Mouse (Mus musculus) kidney, postnatal 0 days (tissue): ENCODE data around the gene Il6ra. TPM values are rescaled to one million over a fixed set of nuclear protein-coding genes. Genes with fewer than 3 reads are reported as not detected.

Experiments used
- ATAC-seq: fragments of 200-750 bp; cut with Nextera tagmentation; replicated peaks from 2 replicates; pipeline ENCODE4 v1.8.0; 2017; ENCODE audit warnings: low read depth, moderate number of reproducible peaks, moderate TSS enrichment, moderate library complexity; ENCODE audit not compliant: low FRiP score
- DNase-seq: peaks from one replicate; pipeline ENCODE4 v3.0.0-alpha.2; 2016; ENCODE audit warnings: low spot score
- H3K27ac ChIP-seq: fragments of 300-500 bp; sonication (generic); 2 replicates; pipeline ENCODE4 v1.5.1; 2014; ENCODE audit warnings: mild to moderate bottlenecking
- H3K27me3 ChIP-seq: fragments of 300-500 bp; sonication (generic); 2 replicates; pipeline ENCODE4 v1.6.1; 2014; ENCODE audit warnings: low read length, mixed read lengths; ENCODE audit not compliant: insufficient read depth
- H3K36me3 ChIP-seq: fragments of 300-500 bp; sonication (generic); 2 replicates; pipeline ENCODE4 v1.6.1; 2014; ENCODE audit warnings: low read length, mixed read lengths; ENCODE audit not compliant: insufficient read depth
- H3K4me1 ChIP-seq: fragments of 300-500 bp; sonication (generic); replicated peaks from 2 replicates; pipeline ENCODE4 v1.6.1; 2014; ENCODE audit warnings: antibody characterized with exemption, low read length, mixed read lengths; ENCODE audit not compliant: insufficient read depth
- H3K4me2 ChIP-seq: fragments of 300-500 bp; sonication (generic); 2 replicates; pipeline ENCODE4 v1.6.1; 2014; ENCODE audit warnings: mild to moderate bottlenecking, low read length, moderate library complexity, mixed read lengths
- H3K4me3 ChIP-seq: fragments of 300-500 bp; sonication (generic); replicated peaks from 2 replicates; pipeline ENCODE4 v1.5.1; 2014; ENCODE audit warnings: low read depth, low read length
- H3K9ac ChIP-seq: fragments of 300-500 bp; sonication (generic); 2 replicates; pipeline ENCODE4 v1.6.1; 2014; ENCODE audit warnings: low read depth, low read length
- H3K9me3 ChIP-seq: fragments of 300-500 bp; sonication (generic); replicated peaks from 2 replicates; pipeline ENCODE4 v1.6.1; 2016; ENCODE audit warnings: low read length, inconsistent platforms, mixed read lengths
- CTCF ChIP-seq: IDR thresholded peaks from 2 replicates; pipeline ENCODE4 v1.5.1; 2016; ENCODE audit warnings: antibody characterized with exemption, low read depth, mild to moderate bottlenecking, moderate library complexity
- WGBS: fragments of 180-500 bp; shearing (Covaris S2); extraction: QIAGEN DNeasy Blood & Tissue Kit; methylation state at CpG from one replicate; pipeline ENCODE4 v1.1.7; 2014; 5-methylcytosine and 5-hydroxymethylcytosine counted together
- polyA plus RNA-seq: library from polyadenylated mRNA; unstranded; fragments of >200 nt; fragmentation: Nextera tagmentation; extraction: Ambion mirVana; gene quantifications from 2 replicates; pipeline ENCODE4 v1.2.1, GENCODE M21; 2015

Il6ra gene
- polyA plus RNA-seq, 1 experiment from 2014 or later: 1.7 TPM

- ATAC-seq (no peak), DNase-seq (no peak)
- H3K9ac ChIP-seq: no peak overlapping the region
- no peaks in the 10 kb centered on the region for H3K9me3 ChIP-seq
- H3K4me3 ChIP-seq: no peak overlapping the region
- H3K27ac ChIP-seq: no peak overlapping the region
- no peak overlapping the region for H3K4me2 ChIP-seq
- H3K27me3 ChIP-seq: no peaks in the 10 kb centered on the region
- H3K4me1 ChIP-seq: 0 out of 2 replicates have a peak, but pooled peaks cover 3% of the 10 kb centered on the region
- no peak for TF ChIP-seq CTCF
- no peaks in the 10 kb centered on the region for H3K36me3 ChIP-seq
Observed at GRCm38 (mm10) chr3:89891696-89892095, 21.3 kb downstream of the Il6ra start.

- ATAC-seq (no peak), DNase-seq (no peak)
- no peak overlapping the region for H3K4me2 ChIP-seq
- no peaks in the 10 kb centered on the region for H3K9me3 ChIP-seq
- no peak for TF ChIP-seq CTCF
- no peaks in the 10 kb centered on the region for H3K4me1 ChIP-seq
- no peaks in the 10 kb centered on the region for H3K36me3 ChIP-seq
- no peak overlapping the region for H3K9ac ChIP-seq
- 27% methylated on average over 8 of the region's 8 CpGs for WGBS
- no peaks in the 10 kb centered on the region for H3K27me3 ChIP-seq
- H3K4me3 ChIP-seq: no peak overlapping the region
- no peak overlapping the region for H3K27ac ChIP-seq
Observed at GRCm38 (mm10) chr3:89889841-89890430, 23.1 kb downstream of the Il6ra start.

- H3K36me3 ChIP-seq: no peaks in the 10 kb centered on the region
- no peak overlapping the region for H3K9ac ChIP-seq
- DNase-seq (no peak), ATAC-seq (no peak)
- no peak overlapping the region for H3K27ac ChIP-seq
- H3K4me2 ChIP-seq: no peak overlapping the region
- 88% methylated on average over 7 of the region's 7 CpGs for WGBS
- H3K4me1 ChIP-seq: no peaks in the 10 kb centered on the region
- H3K27me3 ChIP-seq: no peaks in the 10 kb centered on the region
- H3K9me3 ChIP-seq: no peaks in the 10 kb centered on the region
- no peak for TF ChIP-seq CTCF
- no peak overlapping the region for H3K4me3 ChIP-seq
Observed at GRCm38 (mm10) chr3:89887582-89888230, 25.3 kb downstream of the Il6ra start.

GRCm38 (mm10) chr3:89885766-89886165 is 27.2 kb downstream of the Il6ra start:
- no peaks in the 10 kb centered on the region for H3K36me3 ChIP-seq
- H3K27ac ChIP-seq: no peak overlapping the region
- no peak overlapping the region for H3K4me2 ChIP-seq
- no peaks in the 10 kb centered on the region for H3K4me1 ChIP-seq
- no peaks in the 10 kb centered on the region for H3K27me3 ChIP-seq
- H3K9me3 ChIP-seq: no peaks in the 10 kb centered on the region
- DNase-seq (no peak), ATAC-seq (no peak)
- H3K4me3 ChIP-seq: no peak overlapping the region
- H3K9ac ChIP-seq: no peak overlapping the region
- no peak for TF ChIP-seq CTCF
- WGBS: 95% methylated on average over 11 of the region's 11 CpGs

GRCm38 (mm10) chr3:89883582-89884041 is 29.4 kb downstream of the Il6ra start:
- Histone ChIP-seq H3K9ac (no peak overlapping the region), H3K27me3 (no peaks in the 10 kb centered on the region), H3K4me2 (no peak overlapping the region), H3K27ac (no peak overlapping the region), H3K9me3 (no peaks in the 10 kb centered on the region), H3K4me1 (no peaks in the 10 kb centered on the region), H3K36me3 (no peaks in the 10 kb centered on the region), H3K4me3 (no peak overlapping the region)
- DNase-seq: no peak
- 80% methylated on average over 4 of the region's 4 CpGs for WGBS
- no peak for ATAC-seq
- TF ChIP-seq CTCF: no peak

- Histone ChIP-seq H3K4me1 (no peaks in the 10 kb centered on the region), H3K27ac (no peak overlapping the region), H3K36me3 (no peaks in the 10 kb centered on the region), H3K27me3 (no peaks in the 10 kb centered on the region), H3K9ac (no peak overlapping the region), H3K9me3 (no peaks in the 10 kb centered on the region), H3K4me3 (no peak overlapping the region), H3K4me2 (no peak overlapping the region)
- no peak for ATAC-seq
- no peak for DNase-seq
- TF ChIP-seq CTCF: no peak
- WGBS: 74% methylated on average over 8 of the region's 8 CpGs
Observed at GRCm38 (mm10) chr3:89882556-89883181, 30.3 kb downstream of the Il6ra start.
